Mouse (Mus musculus) ovary, postnatal 10 days (tissue): ENCODE results near the gene Eef1akmt3.
A peak's percentile ranks its signal among the peaks of the same experiment; 100 is the strongest.

Experiments used
- DNase-seq: peaks from one replicate; pipeline ENCODE4 v3.0.0; 2022; ENCODE audit warnings: low spot score

Eef1akmt3 gene

GRCm38 (mm10) chr10:127050119-127050474, 8.8 kb upstream of the Eef1akmt3 start:
- DNase-seq, result no peak

- DNase-seq, result no peak
Observed at GRCm38 (mm10) chr10:127049395-127050118, 8.2 kb upstream of the Eef1akmt3 start.

GRCm38 (mm10) chr10:127048608-127049394, 7.5 kb upstream of the Eef1akmt3 start:
- no peak for DNase-seq

- no peak for DNase-seq
Observed at GRCm38 (mm10) chr10:127047954-127048353, 6.6 kb upstream of the Eef1akmt3 start, which contains the start of gene Cyp27b1. Cyp27b1 (plus strand) TSS chr10:127048250.

GRCm38 (mm10) chr10:127043187-127043586, 1.9 kb upstream of the Eef1akmt3 start:
- no peak for DNase-seq

- DNase-seq, result no peak
Observed at GRCm38 (mm10) chr10:127042468-127043115, 1.3 kb upstream of the Eef1akmt3 start.

GRCm38 (mm10) chr10:127041774-127042338, 543 bp upstream of the Eef1akmt3 start:
- DNase-seq, result peak; percentile 88

- no peak for DNase-seq
Observed at GRCm38 (mm10) chr10:127040569-127041214, 621 bp downstream of the Eef1akmt3 start.

- no peak for DNase-seq
Observed at GRCm38 (mm10) chr10:127037641-127038040, 3.7 kb downstream of the Eef1akmt3 start.

- DNase-seq, result no peak
Observed at GRCm38 (mm10) chr10:127036273-127036672, 5.0 kb downstream of the Eef1akmt3 start.

- no peak for DNase-seq
Observed at GRCm38 (mm10) chr10:127033301-127033741, 8.0 kb downstream of the Eef1akmt3 start.

- peak; percentile 90 for DNase-seq
Observed at GRCm38 (mm10) chr10:127030336-127031296, 10.7 kb downstream of the Eef1akmt3 start, which contains the start of gene Tsfm. Tsfm (minus strand) TSS chr10:127030840.

GRCm38 (mm10) chr10:127018422-127018821, 22.9 kb downstream of the Eef1akmt3 start:
- DNase-seq, result no peak

- DNase-seq, result no peak
Observed at GRCm38 (mm10) chr10:127017071-127017470, 24.2 kb downstream of the Eef1akmt3 start.

GRCm38 (mm10) chr10:127016488-127016887, 24.8 kb downstream of the Eef1akmt3 start:
- DNase-seq, result no peak

- DNase-seq, result no peak
Observed at GRCm38 (mm10) chr10:127003806-127004205, 37.5 kb downstream of the Eef1akmt3 start.

GRCm38 (mm10) chr10:127003334-127003733, 38.0 kb downstream of the Eef1akmt3 start:
- DNase-seq, result no peak

GRCm38 (mm10) chr10:127002765-127003164, 38.5 kb downstream of the Eef1akmt3 start:
- DNase-seq, result no peak

- DNase-seq, result no peak
Observed at GRCm38 (mm10) chr10:127002056-127002455, 39.3 kb downstream of the Eef1akmt3 start.

GRCm38 (mm10) chr10:127001297-127001696, 40.0 kb downstream of the Eef1akmt3 start:
- DNase-seq, result no peak

- no peak for DNase-seq
Observed at GRCm38 (mm10) chr10:127000529-127000928, 40.8 kb downstream of the Eef1akmt3 start, which contains the start of gene Avil. Avil (plus strand) TSS chr10:127000709.
